Mouse (Mus musculus) common myeloid progenitor, adult 5-6 weeks (primary cell): Measurements from ENCODE around the gene Mras. TPM values are rescaled to one million over a fixed set of nuclear protein-coding genes. Genes with fewer than 3 reads are reported as not detected.

Source experiments
- ATAC-seq: replicated peaks from 2 replicates; pipeline ENCODE4 v1.8.0; 2016; ENCODE audit warnings: low read depth, mild to moderate bottlenecking, moderate TSS enrichment, inconsistent platforms; ENCODE audit not compliant: poor library complexity, severe bottlenecking
- total RNA-seq: library from RNA; stranded (forward); fragments of 200-1000, 187-1606 nt; gene quantifications from 2 replicates; pipeline ENCODE4 v1.2.3, GENCODE M21; 2017

The Mras gene
- total RNA-seq, 1 experiment from 2014 or later, result 0.82 TPM

- ATAC-seq, result no peak
Observed at GRCm38 (mm10) chr9:99419951-99420701, 17.1 kb downstream of the Mras start.

GRCm38 (mm10) chr9:99418377-99418776 lies 18.8 kb downstream of the Mras start:
- peak; percentile 30; the same call in 1 of the 2 replicates for ATAC-seq

GRCm38 (mm10) chr9:99417288-99417846 lies 19.8 kb downstream of the Mras start:
- ATAC-seq, result 0 out of 2 replicates have a peak, but pooled peaks have one; percentile 27

GRCm38 (mm10) chr9:99416809-99417208 lies 20.4 kb downstream of the Mras start:
- peak; percentile 51 for ATAC-seq

GRCm38 (mm10) chr9:99411785-99412184 lies 25.4 kb downstream of the Mras start:
- ATAC-seq, result no peak

GRCm38 (mm10) chr9:99411093-99411492 lies 26.1 kb downstream of the Mras start:
- ATAC-seq, result 0 out of 2 replicates have a peak, but pooled peaks have one; percentile 20

- no peak for ATAC-seq
Observed at GRCm38 (mm10) chr9:99409280-99409679, 27.9 kb downstream of the Mras start.

GRCm38 (mm10) chr9:99401288-99401974 lies 35.8 kb downstream of the Mras start:
- no peak for ATAC-seq

GRCm38 (mm10) chr9:99400781-99401180 lies 36.4 kb downstream of the Mras start:
- no peak for ATAC-seq

GRCm38 (mm10) chr9:99397056-99397815 lies 39.9 kb downstream of the Mras start:
- ATAC-seq, result no peak

- no peak for ATAC-seq
Observed at GRCm38 (mm10) chr9:99394366-99394765, 42.8 kb downstream of the Mras start.

GRCm38 (mm10) chr9:99393146-99393545 lies 44.0 kb downstream of the Mras start:
- ATAC-seq, result no peak

GRCm38 (mm10) chr9:99391557-99391956 lies 45.6 kb downstream of the Mras start:
- no peak for ATAC-seq

GRCm38 (mm10) chr9:99390716-99391115 lies 46.5 kb downstream of the Mras start:
- no peak for ATAC-seq

GRCm38 (mm10) chr9:99390201-99390600 lies 47.0 kb downstream of the Mras start:
- no peak for ATAC-seq

GRCm38 (mm10) chr9:99389506-99389905 lies 47.7 kb downstream of the Mras start:
- ATAC-seq, result no peak

- no peak for ATAC-seq
Observed at GRCm38 (mm10) chr9:99388856-99389255, 48.3 kb downstream of the Mras start.

GRCm38 (mm10) chr9:99388078-99388477 lies 49.1 kb downstream of the Mras start:
- ATAC-seq, result no peak

GRCm38 (mm10) chr9:99382556-99382955 lies 54.6 kb downstream of the Mras start:
- ATAC-seq, result peak; percentile 34

- ATAC-seq, result no peak
Observed at GRCm38 (mm10) chr9:99379194-99379593, 58.0 kb downstream of the Mras start.
